Mouse (Mus musculus): ENCODE results near the gene Parp16. TPM values are rescaled to one million over a fixed set of nuclear protein-coding genes. Genes with fewer than 3 reads are reported as not detected.

Gene Parp16
- polyA plus RNA-seq, 1 experiment from 2014 or later: 5.4 TPM

GRCm38 (mm10) chr9:65175234-65175938, 19.8 kb upstream of the Parp16 start:
- peak overlapping the region; percentile 54 for H3K9ac ChIP-seq (ENCODE audit: low read length)
- ATAC-seq (replicated peaks; ENCODE audit: low FRiP score) (no peak; the same call in 1 of the 2 replicates), DNase-seq (ENCODE audit: low spot score) (no peak)
- H3K4me3 ChIP-seq (ENCODE audit: low read depth, low read length): no peak overlapping the region
- peaks cover 55% of the 10 kb centered on the region for H3K4me1 ChIP-seq (replicated peaks; ENCODE audit: control insufficient read depth, insufficient read depth, low read length)
- 11% methylated on average over 5 of the region's 5 CpGs for WGBS
- peak overlapping the region; percentile 37 for H3K4me2 ChIP-seq (ENCODE audit: low read depth, low read length, severe bottlenecking)
- H3K9me3 ChIP-seq (ENCODE audit: control insufficient read depth, low read length): no peaks in the 10 kb centered on the region
- H3K27ac ChIP-seq (ENCODE audit: low read depth, low read length): peak overlapping the region; percentile 98
- no peaks in the 10 kb centered on the region; the same call in 1 of the 2 replicates for H3K36me3 ChIP-seq (ENCODE audit: control insufficient read depth, insufficient read depth, low read length)
- no peaks in the 10 kb centered on the region for H3K27me3 ChIP-seq (ENCODE audit: control insufficient read depth, insufficient read depth, low read length)

GRCm38 (mm10) chr9:65175939-65176871, 18.9 kb upstream of the Parp16 start:
- DNase-seq (ENCODE audit: low spot score) (peak; percentile 81), ATAC-seq (replicated peaks; ENCODE audit: low FRiP score) (peak; percentile 73)
- Histone ChIP-seq H3K4me3 (ENCODE audit: low read depth, low read length) (no peak overlapping the region), H3K9me3 (ENCODE audit: control insufficient read depth, low read length) (no peaks in the 10 kb centered on the region), H3K27me3 (ENCODE audit: control insufficient read depth, insufficient read depth, low read length) (no peaks in the 10 kb centered on the region), H3K4me2 (ENCODE audit: low read depth, low read length, severe bottlenecking) (peak overlapping the region; percentile 37), H3K4me1 (replicated peaks; ENCODE audit: control insufficient read depth, insufficient read depth, low read length) (peaks cover 61% of the 10 kb centered on the region), H3K36me3 (ENCODE audit: control insufficient read depth, insufficient read depth, low read length) (peaks cover 2% of the 10 kb centered on the region; the same call in 1 of the 2 replicates), H3K9ac (ENCODE audit: low read length) (peak overlapping the region; percentile 54), H3K27ac (ENCODE audit: low read depth, low read length) (peak overlapping the region; percentile 98)
- 24% methylated on average over 9 of the region's 9 CpGs for WGBS

GRCm38 (mm10) chr9:65177497-65177896, 17.7 kb upstream of the Parp16 start:
- Histone ChIP-seq H3K4me2 (ENCODE audit: low read depth, low read length, severe bottlenecking) (no peak overlapping the region; the same call in 1 of the 2 replicates), H3K36me3 (ENCODE audit: control insufficient read depth, insufficient read depth, low read length) (peaks cover 5% of the 10 kb centered on the region; the same call in 1 of the 2 replicates)
- DNase-seq (ENCODE audit: low spot score): no peak

GRCm38 (mm10) chr9:65177912-65178311, 17.2 kb upstream of the Parp16 start:
- peak overlapping the region; percentile 98 for H3K27ac ChIP-seq (ENCODE audit: low read depth, low read length)
- WGBS: 35% methylated on average over 10 of the region's 10 CpGs
- ATAC-seq (replicated peaks; ENCODE audit: low FRiP score) (no peak), DNase-seq (ENCODE audit: low spot score) (no peak)
- no peaks in the 10 kb centered on the region for H3K27me3 ChIP-seq (ENCODE audit: control insufficient read depth, insufficient read depth, low read length)
- H3K4me1 ChIP-seq (replicated peaks; ENCODE audit: control insufficient read depth, insufficient read depth, low read length): peaks cover 64% of the 10 kb centered on the region
- H3K36me3 ChIP-seq (ENCODE audit: control insufficient read depth, insufficient read depth, low read length): peaks cover 9% of the 10 kb centered on the region; the same call in 1 of the 2 replicates
- no peak overlapping the region for H3K4me3 ChIP-seq (ENCODE audit: low read depth, low read length)
- peak overlapping the region; percentile 29; the same call in 1 of the 2 replicates for H3K4me2 ChIP-seq (ENCODE audit: low read depth, low read length, severe bottlenecking)
- no peaks in the 10 kb centered on the region for H3K9me3 ChIP-seq (ENCODE audit: control insufficient read depth, low read length)
- H3K9ac ChIP-seq (ENCODE audit: low read length): peak overlapping the region; percentile 55

More at GRCm38 (mm10) chr9:65177497-65177896, 17.7 kb upstream of the Parp16 start:
- Histone ChIP-seq H3K9me3 (ENCODE audit: control insufficient read depth, low read length) (no peaks in the 10 kb centered on the region), H3K4me3 (ENCODE audit: low read depth, low read length) (no peak overlapping the region), H3K9ac (ENCODE audit: low read length) (peak overlapping the region; percentile 55; the same call in 1 of the 2 replicates), H3K27ac (ENCODE audit: low read depth, low read length) (peak overlapping the region; percentile 98), H3K4me1 (replicated peaks; ENCODE audit: control insufficient read depth, insufficient read depth, low read length) (peaks cover 64% of the 10 kb centered on the region), H3K27me3 (ENCODE audit: control insufficient read depth, insufficient read depth, low read length) (no peaks in the 10 kb centered on the region)
- 65% methylated on average over 3 of the region's 3 CpGs for WGBS
- no peak for ATAC-seq (replicated peaks; ENCODE audit: low FRiP score)

- H3K36me3 ChIP-seq (ENCODE audit: control insufficient read depth, insufficient read depth, low read length): peaks cover 9% of the 10 kb centered on the region; the same call in 1 of the 2 replicates
- no peaks in the 10 kb centered on the region for H3K27me3 ChIP-seq (ENCODE audit: control insufficient read depth, insufficient read depth, low read length)
- H3K4me3 ChIP-seq (ENCODE audit: low read depth, low read length): no peak overlapping the region
- peak overlapping the region; percentile 29 for H3K4me2 ChIP-seq (ENCODE audit: low read depth, low read length, severe bottlenecking)
- ATAC-seq (replicated peaks; ENCODE audit: low FRiP score): peak; percentile 71
- WGBS: 3% methylated on average over 22 of the region's 22 CpGs
- H3K9me3 ChIP-seq (ENCODE audit: control insufficient read depth, low read length): no peaks in the 10 kb centered on the region
- peak overlapping the region; percentile 98 for H3K27ac ChIP-seq (ENCODE audit: low read depth, low read length)
- peak overlapping the region; percentile 55 for H3K9ac ChIP-seq (ENCODE audit: low read length)
- H3K4me1 ChIP-seq (replicated peaks; ENCODE audit: control insufficient read depth, insufficient read depth, low read length): peaks cover 64% of the 10 kb centered on the region
- DNase-seq (ENCODE audit: low spot score): peak; percentile 84
These were observed 16.6 kb upstream of the Parp16 start for GRCm38 (mm10) chr9:65178336-65179213.

GRCm38 (mm10) chr9:65179817-65180624, 15.1 kb upstream of the Parp16 start:
- DNase-seq (ENCODE audit: low spot score) (no peak), ATAC-seq (replicated peaks; ENCODE audit: low FRiP score) (no peak)
- 30% methylated on average over 17 of the region's 17 CpGs for whole genome bisulfite sequencing
- Histone ChIP-seq H3K27me3 (ENCODE audit: control insufficient read depth, insufficient read depth, low read length) (no peaks in the 10 kb centered on the region), H3K4me1 (replicated peaks; ENCODE audit: control insufficient read depth, insufficient read depth, low read length) (peaks cover 63% of the 10 kb centered on the region), H3K36me3 (ENCODE audit: control insufficient read depth, insufficient read depth, low read length) (peaks cover 9% of the 10 kb centered on the region; the same call in 1 of the 2 replicates), H3K4me3 (ENCODE audit: low read depth, low read length) (no peak overlapping the region), H3K4me2 (ENCODE audit: low read depth, low read length, severe bottlenecking) (no peak overlapping the region), H3K9me3 (ENCODE audit: control insufficient read depth, low read length) (no peaks in the 10 kb centered on the region), H3K27ac (ENCODE audit: low read depth, low read length) (peak overlapping the region; percentile 98), H3K9ac (ENCODE audit: low read length) (no peak overlapping the region; the same call in 1 of the 2 replicates)

- no peaks in the 10 kb centered on the region for H3K27me3 ChIP-seq (ENCODE audit: control insufficient read depth, insufficient read depth, low read length)
- no peak overlapping the region for H3K9ac ChIP-seq (ENCODE audit: low read length)
- no peak overlapping the region for H3K4me3 ChIP-seq (ENCODE audit: low read depth, low read length)
- H3K27ac ChIP-seq (ENCODE audit: low read depth, low read length): no peak overlapping the region
- no peak overlapping the region for H3K4me2 ChIP-seq (ENCODE audit: low read depth, low read length, severe bottlenecking)
- ATAC-seq (replicated peaks; ENCODE audit: low FRiP score) (peak; percentile 66), DNase-seq (ENCODE audit: low spot score) (peak; percentile 90)
- 3% methylated on average over 3 of the region's 3 CpGs for WGBS
- peaks cover 13% of the 10 kb centered on the region for H3K4me1 ChIP-seq (replicated peaks; ENCODE audit: control insufficient read depth, insufficient read depth, low read length)
- peaks cover 4% of the 10 kb centered on the region; the same call in 1 of the 2 replicates for H3K36me3 ChIP-seq (ENCODE audit: control insufficient read depth, insufficient read depth, low read length)
- H3K9me3 ChIP-seq (ENCODE audit: control insufficient read depth, low read length): no peaks in the 10 kb centered on the region
These were observed 6.6 kb upstream of the Parp16 start for GRCm38 (mm10) chr9:65188599-65188998.
